In genomic region chr6:16963958-16964357, GRCm38 (mm10) we compare ENCODE assay signal across 26 mouse cellular contexts.
DNase-seq lines count a peak whose midpoint lies in the region; ATAC-seq and TF ChIP-seq lines count a peak whose summit lies in the region.
"Had no signal": no experiment of that assay in that cellular context is flagged by ENCODE, and none has a peak within 500 bp of the region (broad histone marks: within the 10 kb centered on the region; RNA-seq: fewer than 3 reads in every experiment).

No protein-coding gene starts in this region.

- no peak for TF ChIP-seq CTCF in lung, embryonic 14.5 days (IDR thresholded peaks at IDR 0.05; ENCODE audit: low read depth)
- no peak for TF ChIP-seq CTCF in lung, adult 2 months (IDR thresholded peaks at IDR 0.05; ENCODE audit: insufficient read depth, low read length)

- 77% methylated on average over 3 of the region's 3 CpGs for WGBS in lung, embryonic 14.5 days
- WGBS in lung, adult 2 months, result 61% methylated on average over 3 of the region's 3 CpGs

- no peaks in the 10 kb centered on the region for H3K9me3 ChIP-seq in lung, embryonic 14.5 days (ENCODE audit: low read depth, low read length)
- H3K9me3 ChIP-seq: forebrain, embryonic 13.5 days; kidney, embryonic 15.5 days; limb, embryonic 12.5 days; neural tube, embryonic 13.5 days; stomach, embryonic 15.5 days had no signal

- TF ChIP-seq POLR2A in lung, adult 2 months (IDR thresholded peaks at IDR 0.05; ENCODE audit: borderline replicate concordance, extremely low read depth, low read depth, low read length), result no peak

- no peak for ATAC-seq in lung, embryonic 14.5 days (ENCODE audit: insufficient read depth)
- peak; percentile 87 for ATAC-seq in granulocyte monocyte progenitor cell, adult 5-6 weeks (replicated peaks; ENCODE audit: poor library complexity, severe bottlenecking)
- ATAC-seq in monocyte, adult 5-6 weeks (replicated peaks; ENCODE audit: insufficient number of reproducible peaks, low FRiP score, low TSS enrichment, poor library complexity, severe bottlenecking), result peak; percentile 74
- ATAC-seq in cerebellum, adult (ENCODE audit: insufficient number of reproducible peaks, low FRiP score, low TSS enrichment), result no peak
- ATAC-seq: forebrain, embryonic 13.5 days; hindbrain, embryonic 16.5 days; intestine, embryonic 16.5 days; Patski had no signal

- no peaks in the 10 kb centered on the region for H3K36me3 ChIP-seq in lung, embryonic 14.5 days (ENCODE audit: insufficient read depth)
- H3K36me3 ChIP-seq: kidney, embryonic 15.5 days; limb, embryonic 12.5 days; neural tube, embryonic 13.5 days; stomach, embryonic 15.5 days had no signal

- no peak overlapping the region for H3K27ac ChIP-seq in lung, embryonic 14.5 days (ENCODE audit: low read depth)
- H3K27ac ChIP-seq: forebrain, embryonic 13.5 days; heart, adult 2 months; kidney, embryonic 15.5 days; limb, embryonic 12.5 days; neural tube, embryonic 13.5 days; stomach, embryonic 15.5 days had no signal

- no peaks in the 10 kb centered on the region for H3K27me3 ChIP-seq in lung, embryonic 14.5 days (ENCODE audit: insufficient read depth, low read length)
- H3K27me3 ChIP-seq: forebrain, embryonic 13.5 days; kidney, embryonic 15.5 days; limb, embryonic 12.5 days; neural tube, embryonic 13.5 days; stomach, embryonic 15.5 days had no signal

- no peak overlapping the region for H3K9ac ChIP-seq in lung, embryonic 14.5 days
- H3K9ac ChIP-seq: forebrain, embryonic 13.5 days; kidney, embryonic 15.5 days; limb, embryonic 12.5 days; neural tube, embryonic 13.5 days; stomach, embryonic 15.5 days had no signal

- peak; percentile 11 for DNase-seq in lung, embryonic 14.5 days
- DNase-seq in lung, adult 2 months, result no peak
- peak; percentile 15 to 20 for DNase-seq in B cell, adult 2 months
- DNase-seq in right cerebral cortex, postnatal 14 days, result no peak
- DNase-seq: adrenal gland, adult 8-10 months; cerebellum, adult 2 months; gastrocnemius, postnatal 10 days; heart, adult 2 months; heart, postnatal 4 days; kidney, postnatal 4 days; layer of hippocampus, adult 9-11 months; thymus, adult 18-20 months; thymus, postnatal 4 days had no signal

- no peak overlapping the region for H3K4me3 ChIP-seq in lung, embryonic 14.5 days (ENCODE audit: low read depth, low read length)
- H3K4me3 ChIP-seq in lung, adult 2 months (replicated peaks; ENCODE audit: extremely low read depth, low read depth, low read length), result no peak overlapping the region
- H3K4me3 ChIP-seq: erythroblast, embryonic 14.5 days; forebrain, embryonic 13.5 days; heart, adult 2 months; kidney, embryonic 15.5 days; limb, embryonic 12.5 days; neural tube, embryonic 13.5 days; stomach, embryonic 15.5 days had no signal

- no peak overlapping the region for H3K4me2 ChIP-seq in lung, embryonic 14.5 days
- H3K4me2 ChIP-seq: forebrain, embryonic 13.5 days; kidney, embryonic 15.5 days; limb, embryonic 12.5 days; midbrain, embryonic 11.5 days; neural tube, embryonic 13.5 days; stomach, embryonic 15.5 days had no signal

- H3K4me1 ChIP-seq in lung, embryonic 14.5 days (ENCODE audit: insufficient read depth), result no peaks in the 10 kb centered on the region
- no peaks in the 10 kb centered on the region for H3K4me1 ChIP-seq in lung, adult 2 months (ENCODE audit: control insufficient read depth, insufficient read depth, low read length)
- H3K4me1 ChIP-seq: forebrain, embryonic 13.5 days; kidney, embryonic 15.5 days; limb, embryonic 12.5 days; stomach, embryonic 15.5 days had no signal

Comparison
In these comparisons a context has a peak if more than half of its experiments do, and no peak if none do; other contexts are left out.
1. DNase-seq: peak in lung, embryonic 14.5 days (single experiment) and B cell, adult 2 months (2 of 2); none in lung, adult 2 months (single experiment) and right cerebral cortex, postnatal 14 days (single experiment).
2. ATAC-seq: peak in granulocyte monocyte progenitor cell, adult 5-6 weeks (single experiment) and monocyte, adult 5-6 weeks (single experiment); none in lung, embryonic 14.5 days (single experiment) and cerebellum, adult (single experiment).